Mouse (Mus musculus) small intestine, adult 2 months (tissue): ENCODE measurements at regions not wholly inside any gene's neighbourhood (a gene's known extent, or its start where the extent isn't known, plus 50 kb on each side); places are given as distances from the start of the nearest gene placed in this dataset.

ENCODE experiments used
- H3K27ac ChIP-seq: fragments of 200-500 bp; 2 replicates; pipeline ENCODE4 v1.5.1; 2012; ENCODE audit warnings: low read depth, low read length, control low read depth, inconsistent platforms; ENCODE audit not compliant: insufficient read depth
- H3K27me3 ChIP-seq: fragments of 200-500 bp; 2 replicates; pipeline ENCODE4 v1.6.1; 2012; ENCODE audit warnings: mild to moderate bottlenecking, moderate library complexity, low read length, inconsistent platforms; ENCODE audit not compliant: control insufficient read depth, insufficient read depth
- H3K36me3 ChIP-seq: fragments of 200-500 bp; 2 replicates; pipeline ENCODE4 v1.6.1; 2012; ENCODE audit warnings: mild to moderate bottlenecking, low read length, control low read depth, inconsistent platforms; ENCODE audit not compliant: control insufficient read depth, insufficient read depth
- H3K4me1 ChIP-seq: fragments of 200-500 bp; 2 replicates; pipeline ENCODE4 v1.6.1; 2012; ENCODE audit warnings: low read length, inconsistent platforms, mixed read lengths; ENCODE audit not compliant: control insufficient read depth, insufficient read depth, insufficient read length
- H3K4me3 ChIP-seq: fragments of 200-500 bp; 2 replicates; pipeline ENCODE4 v1.5.1; 2012; ENCODE audit warnings: low read depth, mild to moderate bottlenecking, control low read depth, inconsistent platforms, low read length, moderate library complexity
- CTCF ChIP-seq: fragments of 200-500 bp; IDR thresholded peaks from 2 replicates; pipeline ENCODE4 v1.5.1; 2012; ENCODE audit warnings: low read depth, mild to moderate bottlenecking, control low read depth, inconsistent platforms, low read length, moderate library complexity, mixed read lengths; ENCODE audit not compliant: insufficient replicate concordance, insufficient read length; ENCODE audit errors: extremely low read depth
- POLR2A ChIP-seq: fragments of 200-500 bp; IDR thresholded peaks from 2 replicates; pipeline ENCODE4 v1.6.1; 2012; ENCODE audit warnings: low read depth, mild to moderate bottlenecking, control low read depth, inconsistent platforms, low read length, moderate library complexity
- WGBS: fragments of 180-500 bp; shearing (Covaris S2); methylation state at CpG from one replicate; pipeline ENCODE4 v1.1.7; 2018; 5-methylcytosine and 5-hydroxymethylcytosine counted together

DNA sequence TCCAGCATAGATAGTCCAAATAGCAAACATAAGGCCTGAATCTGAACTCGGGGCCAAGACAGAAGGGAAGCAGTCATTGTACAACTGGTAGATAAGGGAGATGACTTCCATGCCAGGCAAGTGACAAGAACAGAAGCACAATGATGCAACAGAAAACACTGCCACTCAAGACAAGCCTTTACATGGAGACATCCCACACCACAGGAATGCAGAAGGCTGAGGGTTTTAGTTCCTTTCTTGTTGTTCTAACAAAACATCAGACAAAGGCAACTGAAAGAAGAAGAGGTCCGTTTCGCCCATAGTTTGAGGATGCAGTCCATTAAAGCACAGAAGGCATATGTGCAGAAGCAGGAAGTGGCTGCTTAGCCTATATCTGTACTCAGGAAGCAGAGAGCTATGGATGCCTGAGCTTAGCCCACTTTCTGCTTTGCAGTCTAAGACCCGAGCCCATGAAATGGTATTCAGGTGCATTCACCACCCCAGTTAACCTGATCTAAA lies 360.0 kb upstream of the Pik3r1 start:
- H3K36me3 ChIP-seq, result no peaks in the 10 kb centered on the region
- WGBS, result 79% methylated on average over 4 of the region's 4 CpGs
- H3K4me3 ChIP-seq, result no peak overlapping the region
- H3K27me3 ChIP-seq, result no peaks in the 10 kb centered on the region
- H3K27ac ChIP-seq, result no peak overlapping the region
- TF ChIP-seq CTCF (no peak), POLR2A (no peak)
- H3K4me1 ChIP-seq, result no peaks in the 10 kb centered on the region

DNA sequence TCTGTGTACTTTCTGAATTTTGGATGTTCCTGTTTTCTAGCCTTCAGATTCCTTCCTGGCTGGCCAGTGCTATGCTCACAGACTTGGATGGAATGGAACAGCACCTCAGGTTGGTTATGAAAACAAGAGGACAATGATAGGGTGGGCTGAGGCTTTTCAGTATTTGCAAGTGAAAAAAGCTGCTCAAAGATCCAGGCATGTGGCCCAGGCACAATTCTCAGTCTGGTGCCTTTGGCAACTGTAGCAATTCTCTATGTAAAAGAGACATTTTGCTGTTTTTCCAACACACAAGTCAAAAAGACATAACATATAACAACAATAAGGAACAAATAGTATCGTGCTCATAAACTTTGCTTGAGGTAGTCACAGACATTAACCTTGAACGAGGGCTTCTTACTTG lies 363.4 kb upstream of the Pik3r1 start:
- WGBS, result 90% methylated on average over 2 of the region's 2 CpGs
- Histone ChIP-seq H3K36me3 (no peaks in the 10 kb centered on the region), H3K4me3 (no peak overlapping the region), H3K27me3 (no peaks in the 10 kb centered on the region), H3K4me1 (no peaks in the 10 kb centered on the region), H3K27ac (no peak overlapping the region)
- TF ChIP-seq CTCF, result no peak
- no peak for TF ChIP-seq POLR2A

DNA sequence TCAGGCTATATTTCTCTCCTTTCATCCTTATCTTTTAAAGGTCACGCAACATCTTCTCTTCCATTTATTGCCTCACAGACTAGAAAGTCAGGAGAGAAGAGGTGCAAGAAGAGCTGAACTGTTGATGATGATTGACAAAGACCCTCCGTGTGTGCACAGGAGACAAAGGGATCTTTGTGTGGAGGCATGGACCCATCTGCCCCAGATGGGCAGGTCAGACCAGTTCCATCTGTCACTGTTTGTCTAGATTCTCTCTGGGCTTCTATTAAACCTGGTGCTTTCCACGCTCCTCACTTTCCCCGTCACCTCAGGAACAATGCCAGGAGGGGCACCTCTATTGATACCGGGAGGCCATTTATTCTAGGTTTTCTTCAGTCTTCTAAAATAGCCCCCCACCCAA lies 364.1 kb upstream of the Pik3r1 start:
- no peak overlapping the region for H3K4me3 ChIP-seq
- H3K27me3 ChIP-seq, result no peaks in the 10 kb centered on the region
- no peak for TF ChIP-seq CTCF
- TF ChIP-seq POLR2A, result no peak
- H3K27ac ChIP-seq, result no peak overlapping the region
- no peaks in the 10 kb centered on the region for H3K4me1 ChIP-seq
- WGBS, result 77% methylated on average over 5 of the region's 5 CpGs
- no peaks in the 10 kb centered on the region for H3K36me3 ChIP-seq

DNA sequence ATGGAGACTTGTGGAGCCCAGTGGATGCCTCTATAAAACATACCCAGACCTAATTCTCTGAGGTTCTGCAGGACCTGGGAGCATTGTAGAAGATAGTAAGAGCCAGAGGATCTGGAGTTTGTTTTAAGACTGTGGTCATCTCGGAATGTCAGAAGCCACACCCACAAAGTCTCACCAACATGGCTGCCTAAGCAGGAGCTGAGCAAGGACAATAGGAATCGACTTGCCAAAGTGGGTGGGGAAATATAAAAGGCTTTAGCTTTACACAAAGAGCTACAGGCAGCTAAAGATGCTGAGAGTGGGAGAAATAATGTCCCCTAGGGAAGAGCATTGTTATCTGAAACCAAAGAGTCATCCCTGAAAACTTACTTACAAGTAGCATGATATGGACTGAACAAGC lies 364.7 kb upstream of the Pik3r1 start:
- no peaks in the 10 kb centered on the region for H3K4me1 ChIP-seq
- no peaks in the 10 kb centered on the region for H3K27me3 ChIP-seq
- H3K36me3 ChIP-seq, result no peaks in the 10 kb centered on the region
- no peak overlapping the region for H3K27ac ChIP-seq
- TF ChIP-seq POLR2A, result no peak
- TF ChIP-seq CTCF, result no peak
- 65% methylated on average over 2 of the region's 2 CpGs for WGBS
- no peak overlapping the region for H3K4me3 ChIP-seq

DNA sequence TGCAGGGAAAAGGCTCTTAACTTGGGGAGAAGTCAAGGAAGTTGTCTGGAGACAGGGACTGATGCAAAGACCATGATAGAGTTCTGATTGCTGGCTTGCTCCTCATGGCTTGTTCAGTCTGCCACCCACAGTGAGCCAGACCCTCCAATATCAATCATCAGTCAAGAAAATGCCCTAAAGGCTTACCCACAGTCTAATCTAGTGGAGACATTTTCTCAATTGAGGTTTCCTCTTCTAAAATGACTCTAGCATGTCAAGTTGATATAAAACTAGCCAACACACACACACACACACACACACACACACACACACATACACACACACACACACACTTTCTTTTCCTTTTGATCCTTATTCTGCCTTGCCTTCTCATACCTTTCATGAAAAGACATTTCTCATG lies 367.2 kb upstream of the Pik3r1 start:
- H3K36me3 ChIP-seq, result no peaks in the 10 kb centered on the region
- TF ChIP-seq POLR2A, result no peak
- TF ChIP-seq CTCF, result no peak
- no peak overlapping the region for H3K4me3 ChIP-seq
- H3K27ac ChIP-seq, result no peak overlapping the region
- no peaks in the 10 kb centered on the region for H3K27me3 ChIP-seq
- H3K4me1 ChIP-seq, result no peaks in the 10 kb centered on the region

DNA sequence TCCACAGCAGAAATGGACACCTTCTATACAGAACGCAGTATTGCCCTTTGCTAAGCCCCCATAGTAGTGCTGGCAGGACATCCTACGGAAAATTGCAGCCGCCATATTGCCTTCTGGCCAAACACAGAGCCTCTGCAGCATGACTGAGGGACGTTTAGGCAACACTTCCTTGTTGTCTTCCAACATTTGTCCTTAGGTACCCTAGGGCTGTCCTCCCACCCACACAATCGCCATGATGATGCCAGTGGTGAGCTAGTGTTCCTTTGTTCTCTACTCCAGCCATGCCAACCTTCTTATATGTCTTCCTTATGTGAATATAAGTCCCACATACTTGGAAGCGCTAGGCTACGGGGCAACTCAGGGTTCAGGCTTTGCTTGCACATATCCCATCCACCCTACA lies 375.0 kb upstream of the Pik3r1 start:
- no peak for TF ChIP-seq CTCF
- TF ChIP-seq POLR2A, result no peak
- Histone ChIP-seq H3K27me3 (no peaks in the 10 kb centered on the region), H3K4me3 (no peak overlapping the region), H3K4me1 (no peaks in the 10 kb centered on the region), H3K36me3 (no peaks in the 10 kb centered on the region), H3K27ac (no peak overlapping the region)
- WGBS, result 89% methylated on average over 7 of the region's 7 CpGs

DNA sequence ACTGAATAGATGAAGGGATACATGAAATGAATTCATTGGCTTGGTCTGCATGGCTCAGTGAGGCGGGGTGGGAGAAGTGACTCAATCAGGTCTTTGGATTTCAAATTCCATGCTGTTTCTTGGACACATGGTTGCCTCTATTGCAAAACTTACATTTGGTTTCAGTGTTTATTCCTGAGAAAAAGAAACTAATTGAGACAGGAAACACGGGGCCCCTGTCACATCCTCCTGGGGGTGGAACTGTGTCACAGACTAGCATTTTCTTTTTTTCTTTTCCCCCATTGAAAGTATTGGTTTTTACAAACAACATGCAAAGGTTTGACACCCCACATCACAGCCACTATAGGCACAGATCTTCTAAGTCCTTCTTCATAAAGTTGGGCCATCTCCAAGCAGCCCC lies 375.8 kb upstream of the Pik3r1 start:
- Histone ChIP-seq H3K27ac (no peak overlapping the region), H3K27me3 (no peaks in the 10 kb centered on the region), H3K4me3 (no peak overlapping the region), H3K36me3 (no peaks in the 10 kb centered on the region), H3K4me1 (no peaks in the 10 kb centered on the region)
- 77% methylated on average over 2 of the region's 2 CpGs for WGBS
- no peak for TF ChIP-seq POLR2A
- no peak for TF ChIP-seq CTCF

DNA sequence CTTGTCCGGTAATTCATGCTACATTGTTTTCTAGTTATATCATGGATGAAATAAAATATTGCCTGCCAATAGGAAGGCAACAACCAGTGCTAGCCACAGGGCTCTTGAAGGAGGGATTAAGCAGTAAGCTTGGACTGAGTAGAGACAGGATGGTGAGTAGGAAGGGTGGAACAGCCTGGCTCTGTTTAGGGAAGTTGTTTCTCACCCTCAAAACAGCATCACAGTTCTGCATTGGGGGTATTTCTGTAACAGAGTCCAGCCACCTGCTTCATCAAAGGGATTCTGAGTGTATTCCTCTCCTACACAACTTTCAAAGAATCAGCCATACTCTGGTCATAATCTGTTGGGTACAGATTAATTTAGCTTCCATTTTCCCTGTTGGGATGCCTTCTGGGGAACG lies 380.0 kb upstream of the Pik3r1 start:
- Histone ChIP-seq H3K4me3 (no peak overlapping the region), H3K36me3 (no peaks in the 10 kb centered on the region), H3K27ac (no peak overlapping the region), H3K4me1 (no peaks in the 10 kb centered on the region), H3K27me3 (no peaks in the 10 kb centered on the region)
- TF ChIP-seq POLR2A (no peak), CTCF (no peak)
- 88% methylated on average over 2 of the region's 2 CpGs for whole genome bisulfite sequencing
